Mouse (Mus musculus) stomach, adult 2 months (tissue): ENCODE results near the gene Mettl7a1. TPM values are rescaled to one million over a fixed set of nuclear protein-coding genes. Genes with fewer than 3 reads are reported as not detected.

Experiments
- polyA plus RNA-seq: library from polyadenylated mRNA; depleted of rRNA; stranded (reverse); fragments of >200 nt; gene quantifications from 2 replicates; pipeline ENCODE4 v1.2.3, GENCODE M21; 2012; rRNA removed

Mettl7a1 gene
- 20.3 and 26.2 TPM in 2 replicates for polyA plus RNA-seq

DNA sequence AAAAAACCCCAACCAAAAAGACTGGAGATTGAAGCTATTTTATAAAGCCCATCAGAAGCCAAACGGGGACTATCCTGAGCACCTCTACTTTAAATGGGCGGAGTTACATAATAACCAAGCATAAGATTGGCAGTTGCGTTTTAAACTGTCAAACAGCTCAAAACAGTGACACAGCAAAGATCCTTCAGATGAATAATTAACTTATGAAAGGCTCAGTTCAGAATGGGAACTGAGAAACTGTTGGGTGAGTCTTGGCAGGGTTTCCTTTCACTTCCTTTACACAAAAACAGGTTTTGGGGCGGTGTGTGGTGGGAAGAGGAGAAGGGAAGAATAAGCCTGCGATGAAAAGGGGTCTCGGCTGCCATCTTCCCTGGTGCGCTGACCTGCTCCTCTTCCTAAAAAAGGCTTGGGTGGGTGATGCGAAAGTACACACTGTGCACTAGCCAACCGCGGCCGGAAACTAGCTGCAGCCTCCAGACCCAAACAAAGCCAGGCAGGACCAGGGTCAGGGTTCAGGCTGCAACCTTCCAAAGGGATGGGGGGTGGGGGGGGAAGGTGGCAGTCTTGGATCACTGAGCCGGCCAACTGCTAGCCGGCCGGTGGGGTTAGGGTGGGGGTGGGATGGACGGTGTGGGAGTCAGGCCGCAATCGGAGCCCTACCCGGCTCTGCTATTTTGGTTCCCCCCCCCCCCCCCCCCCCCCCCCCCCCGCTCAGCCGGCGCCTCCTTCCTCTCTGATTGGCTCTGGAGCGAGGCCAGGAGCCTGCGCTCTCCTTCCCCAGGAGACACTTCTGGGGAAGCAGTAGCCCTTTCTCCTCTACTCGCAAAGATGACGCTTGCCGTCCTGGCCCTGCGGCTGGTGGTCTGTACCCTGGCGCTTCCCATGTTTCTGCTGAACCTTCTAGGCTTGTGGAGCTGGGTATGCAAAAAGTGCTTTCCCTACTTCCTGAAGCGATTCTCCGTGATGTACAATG lies at the start of gene Mettl7a1:
Gene Mettl7a1 (plus strand): TSS at position 122 of the 973 bp plus-strand sequence.

GRCm38 (mm10) chr15:100280626-100281025 lies 23.3 kb upstream of the Mettl7a1 start, which contains the start of gene Tmprss12:
TSS of gene Tmprss12 (plus strand) at chr15:100280837.

DNA sequence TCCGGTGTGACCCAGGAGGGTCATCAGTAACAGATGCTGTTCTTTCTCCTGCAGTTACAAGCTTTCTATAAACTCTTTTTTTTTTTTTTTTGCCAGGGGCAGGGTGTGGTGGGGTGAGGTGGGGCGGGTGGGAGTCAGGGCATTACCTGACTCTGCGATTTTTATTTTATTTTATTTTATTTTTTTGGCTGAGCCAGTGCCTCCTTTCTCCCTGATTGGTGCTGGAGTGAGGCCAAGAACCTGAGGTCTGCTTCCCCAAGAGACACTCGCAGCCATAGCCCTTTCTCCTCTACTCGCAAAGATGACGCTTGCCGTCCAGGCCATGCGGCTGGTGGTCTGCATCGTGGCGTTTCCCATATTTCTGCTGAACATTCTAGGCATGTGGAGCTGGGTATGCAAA lies 30.7 kb downstream of the Mettl7a1 start, which contains the start of gene Mettl7a3:
Gene Mettl7a3 (plus strand): TSS at position 301 of the 400 bp plus-strand sequence.

DNA sequence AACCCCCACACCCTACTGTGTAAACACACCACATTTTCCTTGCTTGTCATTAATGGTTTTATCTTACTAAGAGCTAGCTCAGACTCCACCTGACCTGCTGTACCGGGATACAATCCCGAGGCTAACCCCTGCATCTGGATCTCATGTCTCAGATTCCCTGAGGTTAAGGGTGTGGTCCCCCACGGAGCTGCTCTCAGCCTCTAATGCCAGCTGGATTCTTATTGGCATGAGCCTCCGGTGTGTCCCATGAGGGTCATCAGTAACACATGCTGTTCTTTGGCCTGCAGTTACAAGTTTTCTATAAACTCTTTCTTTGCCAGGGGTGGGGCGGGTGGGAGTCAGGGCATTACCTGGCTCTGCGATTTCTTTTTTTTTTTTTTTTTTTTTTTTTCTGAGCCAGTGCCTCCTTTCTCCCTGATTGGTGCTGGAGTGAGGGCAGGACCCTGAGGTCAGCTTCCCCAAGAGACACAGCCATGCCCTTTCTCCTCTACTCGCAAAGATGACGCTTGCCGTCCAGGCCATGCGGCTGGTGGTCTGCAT lies 48.8 kb downstream of the Mettl7a1 start, which contains the start of the genes Methig1 and Mettl7a2:
Gene Methig1 (plus strand): TSS at position 439 of the 540 bp plus-strand sequence.
Gene Mettl7a2 (plus strand): TSS at position 490 of the 540 bp plus-strand sequence.

DNA sequence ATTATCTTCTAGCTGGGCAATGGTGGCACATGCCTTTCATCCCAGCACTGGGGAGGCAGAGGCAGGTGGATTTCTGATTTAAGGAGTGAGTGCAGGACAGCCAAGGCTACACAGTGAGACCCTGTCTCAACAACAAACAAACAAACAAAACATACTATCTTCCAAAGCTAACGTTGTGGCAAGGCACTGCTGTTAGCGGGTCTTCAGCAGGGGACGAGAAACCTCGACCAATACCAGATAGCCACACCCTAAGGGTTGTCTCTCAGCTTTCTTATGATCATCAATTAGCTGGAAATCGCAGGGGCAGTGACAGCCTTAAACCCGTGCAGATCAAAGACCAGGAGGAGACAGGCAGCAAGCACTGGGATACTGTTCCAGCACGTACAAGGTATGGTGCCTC lies 60.3 kb downstream of the Mettl7a1 start, which contains the start of gene Higd1c:
Gene Higd1c (plus strand): TSS at position 301 of the 400 bp plus-strand sequence.

Other genes starting within 250 kb of the Mettl7a1 start
- 21.4 and 24.5 TPM in 2 replicates for gene Atf1, start 76.3 kb upstream of the Mettl7a1 start, polyA plus RNA-seq
- gene Tmprss12, start 23.3 kb upstream of the Mettl7a1 start, polyA plus RNA-seq, result not detected in 2 replicates
- not detected in 2 replicates for gene Mettl7a3, start 30.8 kb downstream of the Mettl7a1 start, polyA plus RNA-seq
- not detected in 2 replicates for gene Methig1, start 49.0 kb downstream of the Mettl7a1 start, polyA plus RNA-seq
- gene Mettl7a2, start 49.1 kb downstream of the Mettl7a1 start, polyA plus RNA-seq, result not detected in 2 replicates
- gene Higd1c, start 60.4 kb downstream of the Mettl7a1 start, polyA plus RNA-seq, result not detected in 2 replicates
- gene Gm5475, start 118.0 kb downstream of the Mettl7a1 start, polyA plus RNA-seq, result not detected in 2 replicates
- gene Slc11a2, start 120.9 kb downstream of the Mettl7a1 start, polyA plus RNA-seq, result 16.2 and 19.2 TPM in 2 replicates
- gene Letmd1, start 164.9 kb downstream of the Mettl7a1 start, polyA plus RNA-seq, result 10.1 and 11.2 TPM in 2 replicates
- 0.86 and 0.95 TPM in 2 replicates for gene Csrnp2, start 191.3 kb downstream of the Mettl7a1 start, polyA plus RNA-seq
- gene Tfcp2, start 247.9 kb downstream of the Mettl7a1 start, polyA plus RNA-seq, result 3.4 and 4.8 TPM in 2 replicates